Mouse (Mus musculus) MEL (cell line): ENCODE data around the gene Ier2. TPM values are rescaled to one million over a fixed set of nuclear protein-coding genes. Genes with fewer than 3 reads are reported as not detected.

Source experiments
- DNase-seq: peaks from one replicate; pipeline ENCODE4 v3.0.0; 2011; ENCODE audit warnings: low read depth, low spot score
- H3K27ac ChIP-seq: 2 replicates; pipeline ENCODE4 v1.5.1; 2012; ENCODE audit warnings: low read depth, mild to moderate bottlenecking, control low read depth, low read length, moderate library complexity; ENCODE audit not compliant: control insufficient read depth
- H3K27me3 ChIP-seq, 2 experiments: fragments of 150-350 bp in 1 of 2; sonication (generic) in 1 of 2; 2 replicates each; pipeline ENCODE4 v1.6.1; 2012; ENCODE audit warnings: low read length in 2 of 2, mild to moderate bottlenecking in 2 of 2, improper control_type of control experiment in 1 of 2, moderate library complexity in 1 of 2; ENCODE audit not compliant: insufficient read depth in 2 of 2, control insufficient read depth in 1 of 2
- H3K36me3 ChIP-seq, 2 experiments: 2 replicates each; pipeline ENCODE4 v1.6.1; 2012 to 2014; ENCODE audit warnings: low read length in 2 of 2, improper control_type of control experiment in 1 of 2, inconsistent platforms in 1 of 2, mild to moderate bottlenecking in 1 of 2; ENCODE audit not compliant: insufficient read depth in 2 of 2, control insufficient read depth in 1 of 2
- H3K4me1 ChIP-seq, 2 experiments: fragments of 150-350 bp in 1 of 2; sonication (generic) in 1 of 2; 2 replicates each; pipeline ENCODE4 v1.6.1; 2012; ENCODE audit warnings: low read length in 2 of 2, improper control_type of control experiment in 1 of 2, mild to moderate bottlenecking in 1 of 2; ENCODE audit not compliant: insufficient read depth in 2 of 2, control insufficient read depth in 1 of 2
- H3K4me3 ChIP-seq, 2 experiments: fragments of 150-350 bp in 1 of 2; sonication (generic) in 1 of 2; 2 replicates each; pipeline ENCODE4 v1.5.1; 2012; ENCODE audit warnings: low read depth in 2 of 2, low read length in 2 of 2, mild to moderate bottlenecking in 2 of 2, moderate library complexity in 2 of 2, control low read depth in 1 of 2, improper control_type of control experiment in 1 of 2; ENCODE audit not compliant: control insufficient read depth in 1 of 2, insufficient read depth in 1 of 2
- H3K79me2 ChIP-seq: 2 replicates; pipeline ENCODE4 v1.6.1; 2012; ENCODE audit warnings: mild to moderate bottlenecking, low read length, moderate library complexity; ENCODE audit not compliant: control insufficient read depth, poor library complexity, insufficient read depth
- H3K9ac ChIP-seq: 2 replicates; pipeline ENCODE4 v1.6.1; 2012; ENCODE audit warnings: low read depth, mild to moderate bottlenecking, control low read depth, low read length, moderate library complexity; ENCODE audit not compliant: control insufficient read depth, poor library complexity, severe bottlenecking
- H3K9me3 ChIP-seq: fragments of 150-350 bp; sonication (generic); replicated peaks from 2 replicates; pipeline ENCODE4 v1.6.1; 2012; ENCODE audit warnings: mild to moderate bottlenecking, low read length, improper control_type of control experiment, moderate library complexity; ENCODE audit not compliant: insufficient read depth
- CHD1 ChIP-seq: IDR thresholded peaks from 2 replicates; pipeline ENCODE4 v1.6.1; 2012; ENCODE audit warnings: low read depth, mild to moderate bottlenecking, inconsistent platforms, low read length, improper control_type of control experiment
- E2F4 ChIP-seq: IDR thresholded peaks from 2 replicates; pipeline ENCODE4 v1.6.1; 2011; ENCODE audit warnings: low read depth, low read length, improper control_type of control experiment, borderline replicate concordance
- KAT2A ChIP-seq: conservative IDR thresholded peaks from 2 replicates; pipeline ENCODE4 v1.6.1; 2012; ENCODE audit warnings: low read depth, low read length, improper control_type of control experiment, inconsistent platforms
- MAX ChIP-seq: IDR thresholded peaks from 2 replicates; pipeline ENCODE4 v1.6.1; 2011; ENCODE audit warnings: low read length, improper control_type of control experiment
- MYB ChIP-seq: IDR thresholded peaks from 2 replicates; pipeline ENCODE4 v1.6.1; 2011; ENCODE audit warnings: mild to moderate bottlenecking, low read depth, low read length, improper control_type of control experiment
- MYC ChIP-seq: IDR thresholded peaks from 2 replicates; pipeline ENCODE4 v1.6.1; 2011; ENCODE audit warnings: low read depth, mild to moderate bottlenecking, low read length, improper control_type of control experiment, moderate library complexity
- POLR2A ChIP-seq, 2 experiments: IDR thresholded peaks; 2 replicates each; pipeline ENCODE4 v1.6.1; 2011 to 2012; ENCODE audit warnings: low read length in 2 of 2, mild to moderate bottlenecking in 2 of 2, control low read depth in 1 of 2, improper control_type of control experiment in 1 of 2, low read depth in 1 of 2, moderate library complexity in 1 of 2; ENCODE audit not compliant: control insufficient read depth in 1 of 2, insufficient read depth in 1 of 2, poor library complexity in 1 of 2
- POLR2AphosphoS2 ChIP-seq: IDR thresholded peaks from 2 replicates; pipeline ENCODE4 v1.6.1; 2011; ENCODE audit warnings: low read length, improper control_type of control experiment
- SMC3 ChIP-seq: IDR thresholded peaks from 2 replicates; pipeline ENCODE4 v1.6.1; 2011; ENCODE audit warnings: low read depth, low read length, improper control_type of control experiment
- TAL1 ChIP-seq: IDR thresholded peaks from 2 replicates; pipeline ENCODE4 v1.6.1; 2012; ENCODE audit warnings: mild to moderate bottlenecking, inconsistent platforms, low read length, moderate library complexity, mixed read lengths
- TBP ChIP-seq: IDR thresholded peaks from 2 replicates; pipeline ENCODE4 v1.8.0; 2011; ENCODE audit warnings: low read depth, low read length, improper control_type of control experiment
- TCF12 ChIP-seq: IDR thresholded peaks from 2 replicates; pipeline ENCODE4 v1.6.1; 2014; ENCODE audit warnings: low read depth, mild to moderate bottlenecking, inconsistent platforms, low read length, improper control_type of control experiment, moderate library complexity
- ZC3H11A ChIP-seq: IDR thresholded peaks from 2 replicates; pipeline ENCODE4 v1.6.1; 2012; ENCODE audit warnings: low read depth, mild to moderate bottlenecking, inconsistent platforms, low read length, improper control_type of control experiment
- ZMIZ1 ChIP-seq: IDR thresholded peaks from 2 replicates; pipeline ENCODE4 v1.6.1; 2012; ENCODE audit warnings: low read depth, mild to moderate bottlenecking, inconsistent platforms, low read length, improper control_type of control experiment, moderate library complexity
- ZNF384 ChIP-seq: IDR thresholded peaks from 2 replicates; pipeline ENCODE4 v1.6.1; 2012; ENCODE audit warnings: low read depth, mild to moderate bottlenecking, inconsistent platforms, low read length, improper control_type of control experiment
- polyA plus RNA-seq, 2 experiments: library from polyadenylated mRNA; stranded (reverse) in 1 of 2; unstranded in 1 of 2; fragments of >175 nt in 1 of 2; fragments of >200 nt in 1 of 2; gene quantifications; 2 replicates each; pipeline versions ENCODE4 v1.2.1 to v1.2.4; 2012; ENCODE audit warnings: low replicate concordance in 2 of 2, low read depth in 1 of 2; ENCODE audit not compliant: insufficient read length in 2 of 2, insufficient read depth in 1 of 2, missing spikeins in 1 of 2
- total RNA-seq: library from RNA; depleted of rRNA; stranded (reverse); fragments of 300-350 nt; gene quantifications from 2 replicates; pipeline ENCODE4 v1.2.3, GENCODE M21; 2012

Gene Ier2
- total and polyA plus RNA-seq, 3 experiments: 22.5 to 258 (median 37.7) TPM

DNA sequence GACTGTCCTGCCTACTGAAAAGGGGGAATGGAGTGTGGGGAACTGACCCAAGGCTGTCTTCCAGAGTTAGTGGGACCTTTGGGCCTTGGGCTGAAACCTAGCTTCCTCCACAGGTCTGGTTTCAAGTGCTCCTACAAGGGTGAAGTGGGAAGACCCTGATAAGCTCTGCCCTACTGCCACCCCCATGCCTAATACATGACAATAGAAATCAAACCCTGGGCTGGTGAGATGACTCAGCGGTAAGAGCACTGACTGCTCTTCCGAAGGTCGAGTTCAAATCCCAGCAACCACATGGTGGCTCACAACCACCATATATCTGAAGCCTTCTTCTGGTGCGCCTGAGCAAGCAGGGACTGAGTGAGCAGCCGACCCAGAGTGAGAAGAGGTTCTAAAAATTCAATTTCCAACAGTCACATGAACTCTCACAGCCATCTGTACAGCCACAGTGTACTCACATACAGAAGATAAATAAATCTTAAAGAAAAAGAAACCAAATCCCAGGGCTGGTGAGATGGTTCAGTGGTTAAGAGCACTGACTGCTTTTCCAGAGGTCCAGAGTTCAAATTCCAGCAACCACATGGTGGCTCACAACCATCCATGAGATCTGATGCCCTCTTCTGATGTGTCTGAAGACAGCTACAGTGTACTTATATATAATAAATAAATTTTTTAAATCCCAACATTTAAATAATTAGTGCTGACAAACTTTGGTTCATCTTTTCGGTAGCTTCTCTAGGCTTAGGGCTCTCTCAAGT is 6.3 kb upstream of the Ier2 start:
- H3K4me1 ChIP-seq: peaks cover 0 to 12% of the 10 kb centered on the region in 2 experiments; a peak in 1 of 4 replicates
- no peak overlapping the region for H3K4me3 ChIP-seq
- no peak overlapping the region for H3K9ac ChIP-seq
- peaks cover 26% of the 10 kb centered on the region for H3K79me2 ChIP-seq
- no peaks in the 10 kb centered on the region for H3K27me3 ChIP-seq
- peaks cover 4 to 10% of the 10 kb centered on the region in 2 experiments; a peak in 3 of 4 replicates for H3K36me3 ChIP-seq
- TF ChIP-seq SMC3: no peak
- TF ChIP-seq TCF12: no peak
- no peak for TF ChIP-seq ZNF384
- no peak for TF ChIP-seq KAT2A
- TF ChIP-seq CHD1: no peak
- TF ChIP-seq TBP: no peak
- TF ChIP-seq, all 39 proteins: peak for 0
- DNase-seq: no peak
- Histone ChIP-seq H3K27ac (no peak overlapping the region), H3K9me3 (no peaks in the 10 kb centered on the region)

DNA sequence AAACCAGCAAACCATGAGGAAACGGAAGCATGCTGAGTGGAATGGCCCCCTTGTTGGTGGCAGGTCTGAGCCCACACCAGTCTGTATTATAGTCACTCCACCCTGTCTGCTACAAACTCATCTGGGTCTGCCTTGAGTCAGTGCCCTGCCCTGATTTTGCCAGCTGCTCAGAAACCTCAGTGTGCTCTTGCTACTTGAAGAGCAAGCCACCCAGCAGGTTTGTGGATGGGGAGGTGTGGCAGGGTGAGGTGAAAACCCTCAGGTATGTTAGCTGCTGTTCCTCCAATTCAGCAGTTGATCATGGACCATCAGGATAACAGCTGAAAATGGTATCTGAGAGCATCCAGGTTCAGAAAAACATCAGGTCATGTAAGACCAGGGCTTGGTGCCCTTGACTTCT is 5.4 kb upstream of the Ier2 start:
- Histone ChIP-seq H3K27me3 (no peaks in the 10 kb centered on the region), H3K27ac (no peak overlapping the region), H3K36me3 (peaks cover 0 to 10% of the 10 kb centered on the region in 2 experiments; a peak in 2 of 4 replicates), H3K4me1 (peaks cover 0 to 15% of the 10 kb centered on the region in 2 experiments; a peak in 2 of 4 replicates), H3K9ac (no peak overlapping the region), H3K79me2 (peaks cover 28% of the 10 kb centered on the region), H3K4me3 (no peak overlapping the region), H3K9me3 (no peaks in the 10 kb centered on the region)
- TF ChIP-seq POLR2AphosphoS2: no peak
- peak; percentile 16; the same call in 1 of the 2 replicates for TF ChIP-seq ZMIZ1
- DNase-seq: no peak

DNA sequence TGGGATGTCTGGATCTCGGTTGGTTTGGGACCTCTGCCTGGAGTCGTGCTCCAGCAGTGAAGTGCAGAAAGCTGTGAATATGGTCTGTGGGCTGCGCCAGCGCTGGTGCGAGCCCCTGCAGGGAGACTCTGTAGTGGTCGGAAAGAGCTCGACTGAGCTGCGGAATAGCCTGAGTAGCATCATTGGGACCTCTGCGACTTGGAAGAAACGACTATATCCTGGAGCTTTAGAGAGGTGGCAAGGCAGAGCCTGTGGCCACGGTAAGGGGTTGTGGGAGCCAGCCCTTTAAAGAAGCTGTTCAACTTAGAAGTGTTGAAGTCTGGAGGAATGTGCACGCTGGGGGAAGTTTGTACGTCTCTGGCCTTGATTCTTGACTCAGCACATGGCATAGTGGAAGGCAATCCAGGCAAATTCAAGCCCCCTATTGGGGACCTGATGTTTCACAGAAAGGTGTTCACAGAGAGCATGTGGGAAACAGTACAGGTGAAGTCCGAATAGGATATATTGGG is 2.8 kb upstream of the Ier2 start:
- peak; percentile 76 for DNase-seq
- H3K27ac ChIP-seq: peak overlapping the region; percentile 97
- H3K4me3 ChIP-seq: peak overlapping the region; percentile 58 to 84
- H3K9me3 ChIP-seq: no peaks in the 10 kb centered on the region
- TF ChIP-seq POLR2A (IDR thresholded peaks at IDR 0.05; ENCODE audit: control insufficient read depth in 1 of 2, insufficient read depth in 1 of 2, low read depth in 1 of 2, low read length in 2 of 2, poor library complexity in 1 of 2): no peak
- TF ChIP-seq ZC3H11A: no peak
- TF ChIP-seq CHD1: peak; percentile 78; the same call in 1 of the 2 replicates
- TF ChIP-seq TBP: peak; percentile 45; the same call in 1 of the 2 replicates
- peak; percentile 15 for TF ChIP-seq POLR2AphosphoS2
- TF ChIP-seq TAL1: no peak
- 0 out of 2 replicates have a peak, but pooled peaks have one; percentile 7 for TF ChIP-seq MAX
- TF ChIP-seq E2F4: no peak
- no peak for TF ChIP-seq MYB
- TF ChIP-seq ZMIZ1: no peak
- peak; percentile 62; the same call in 1 of the 2 replicates for TF ChIP-seq MYC
- peaks cover 51% of the 10 kb centered on the region for H3K79me2 ChIP-seq
- no peaks in the 10 kb centered on the region for H3K27me3 ChIP-seq
- peaks cover 0 to 13% of the 10 kb centered on the region in 2 experiments; a peak in 2 of 4 replicates for H3K36me3 ChIP-seq
- H3K9ac ChIP-seq: peak overlapping the region; percentile 95
- peaks cover 0 to 19% of the 10 kb centered on the region in 2 experiments; a peak in 2 of 4 replicates for H3K4me1 ChIP-seq
